Mouse (Mus musculus) thymus, adult 18-20 months (tissue): ENCODE data around the gene Phf21a.
"Not testable (repeated sequence)": the region's sequence is repeated elsewhere in the genome, so short reads cannot be mapped to it uniquely, and the experiment has no call there.

Source experiments
- DNase-seq, 2 experiments: peaks; one replicate each; pipeline ENCODE4 v3.0.0; 2022; ENCODE audit warnings: mixed read lengths in 2 of 2

Phf21a gene

DNA sequence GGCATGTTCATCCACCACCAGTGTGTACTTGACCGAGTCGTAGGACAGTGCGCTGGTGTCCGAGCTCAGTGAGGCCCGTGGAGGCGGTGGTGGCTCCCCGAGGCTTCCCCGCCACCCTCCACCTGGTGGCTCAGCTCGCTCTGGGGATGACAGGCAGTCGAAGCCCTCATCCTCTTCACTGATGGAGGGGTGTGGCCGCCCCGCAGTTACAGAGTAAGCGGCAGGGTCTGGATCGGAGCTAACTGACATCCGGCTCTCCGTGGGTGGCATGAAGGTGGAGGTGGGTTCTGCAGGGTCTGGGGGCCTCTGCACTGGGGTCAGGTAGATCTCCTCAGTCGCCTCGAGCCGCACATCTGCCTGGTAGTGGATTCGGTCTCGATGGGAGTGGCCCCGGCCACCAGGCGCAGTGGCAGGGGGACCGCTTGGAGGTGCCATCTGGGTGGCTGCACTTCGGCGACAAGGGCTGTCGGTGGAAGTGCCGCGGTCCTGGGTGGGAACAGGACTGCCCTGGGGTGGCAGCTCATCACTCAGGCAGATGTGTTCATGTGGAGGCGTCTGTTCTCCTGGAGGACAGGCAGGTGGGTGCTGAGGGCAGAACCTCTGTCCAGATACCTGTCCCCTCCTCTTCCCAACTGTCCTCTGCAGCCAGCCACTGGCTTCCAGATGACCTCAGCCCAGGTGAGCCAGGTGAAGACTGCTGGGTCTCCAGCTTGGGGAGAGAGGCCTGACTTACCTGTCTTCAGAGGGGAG is 294.1 kb downstream of the Phf21a start:
- no peak for DNase-seq

DNA sequence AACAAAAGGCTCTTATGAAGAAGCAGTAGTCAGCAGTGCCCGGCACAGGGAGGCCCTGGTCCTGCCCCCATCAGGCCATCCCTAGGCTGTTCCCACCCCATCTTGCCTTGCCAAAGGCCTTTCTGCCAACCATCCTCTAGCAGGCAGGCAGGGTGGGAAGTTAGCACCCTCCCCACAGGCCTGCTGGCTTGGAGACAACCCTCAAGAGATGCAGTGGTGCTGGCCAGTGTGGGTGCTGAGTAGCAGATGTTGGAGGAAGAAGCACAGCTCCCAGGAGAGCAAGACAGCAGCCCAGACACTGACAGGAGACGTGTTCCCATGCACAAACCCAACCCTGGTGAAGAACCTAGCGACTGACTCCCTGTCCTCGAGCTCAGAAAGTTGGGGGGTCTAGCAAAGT is 294.7 kb downstream of the Phf21a start:
- no peak for DNase-seq

DNA sequence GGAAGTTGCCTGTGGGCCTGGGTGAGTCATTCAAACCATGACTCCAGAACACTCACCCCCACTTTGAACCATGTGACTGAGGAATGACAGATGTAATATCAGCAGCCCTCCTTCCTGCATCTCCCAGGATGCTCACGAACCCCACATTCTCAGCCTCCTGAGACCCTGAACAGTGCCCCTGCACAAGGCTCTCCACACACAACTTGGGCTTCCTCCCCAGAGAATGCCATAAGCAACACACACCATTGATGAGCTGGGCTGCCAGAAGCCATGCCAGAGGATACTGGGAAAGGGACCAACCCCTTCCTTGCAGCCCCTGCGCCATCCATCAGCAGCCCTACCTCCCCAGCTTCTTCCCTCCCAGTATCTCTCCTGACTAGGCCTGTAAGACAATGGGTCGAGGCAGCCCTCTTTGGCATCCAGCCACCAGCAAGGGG is 295.2 kb downstream of the Phf21a start:
- DNase-seq: no peak

DNA sequence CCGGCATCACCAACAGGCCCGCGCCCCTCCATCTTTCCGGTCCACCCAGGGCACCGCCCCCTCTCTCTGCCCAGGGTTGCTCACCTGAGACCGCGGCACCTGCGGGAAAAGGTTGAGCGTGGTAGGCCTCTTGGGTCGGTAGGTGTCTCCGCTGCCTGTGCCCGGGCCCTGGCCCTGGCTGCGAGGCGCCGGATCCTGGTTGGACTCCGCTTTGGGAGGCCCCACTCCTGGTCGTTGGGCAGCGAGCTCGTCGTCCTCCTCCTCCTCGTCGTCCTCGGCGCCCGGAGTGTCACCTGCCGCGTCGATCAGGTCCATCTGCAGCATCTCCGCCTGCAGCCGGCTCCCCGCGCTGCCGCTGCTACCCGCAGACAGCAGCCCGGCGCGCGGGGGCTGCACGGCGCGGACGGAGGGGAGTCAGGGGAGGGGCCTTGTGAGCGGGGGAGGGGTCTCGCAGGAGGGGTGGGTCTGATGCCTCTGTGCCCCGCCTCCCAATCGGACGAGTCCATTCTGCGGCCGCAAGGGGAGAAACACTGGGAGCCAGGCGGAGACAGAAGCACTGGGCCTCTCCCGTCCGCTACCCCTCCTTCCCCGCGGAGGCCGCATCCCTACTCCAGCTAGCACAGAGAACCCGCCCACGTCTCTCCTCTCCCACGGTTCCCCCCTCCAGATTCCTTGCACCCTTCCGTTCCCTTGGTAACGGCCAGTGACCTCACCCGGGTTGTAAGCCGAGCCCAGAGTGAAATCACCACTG is 296.1 kb downstream of the Phf21a start:
- peak; percentile 31 to 46 for DNase-seq

DNA sequence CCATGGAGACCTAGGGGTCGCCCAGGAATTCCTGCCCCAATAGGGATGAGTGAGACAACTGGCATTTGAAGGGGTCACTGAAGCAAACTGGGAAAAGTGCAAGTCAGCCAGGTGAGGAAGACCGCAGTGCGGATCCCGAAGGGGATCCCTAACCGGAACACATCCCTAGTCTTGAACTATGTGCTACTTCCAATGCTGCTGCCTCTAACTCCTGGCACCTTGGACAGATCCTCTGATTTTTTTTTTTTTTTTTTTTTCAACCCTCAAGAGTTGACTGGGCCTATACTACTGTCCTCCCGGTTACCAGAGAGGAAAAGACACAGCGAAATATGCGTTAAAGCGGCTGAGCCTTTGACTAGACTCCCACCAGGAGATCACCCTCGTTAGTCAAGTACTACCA is 296.7 kb downstream of the Phf21a start:
- DNase-seq: no peak

DNA sequence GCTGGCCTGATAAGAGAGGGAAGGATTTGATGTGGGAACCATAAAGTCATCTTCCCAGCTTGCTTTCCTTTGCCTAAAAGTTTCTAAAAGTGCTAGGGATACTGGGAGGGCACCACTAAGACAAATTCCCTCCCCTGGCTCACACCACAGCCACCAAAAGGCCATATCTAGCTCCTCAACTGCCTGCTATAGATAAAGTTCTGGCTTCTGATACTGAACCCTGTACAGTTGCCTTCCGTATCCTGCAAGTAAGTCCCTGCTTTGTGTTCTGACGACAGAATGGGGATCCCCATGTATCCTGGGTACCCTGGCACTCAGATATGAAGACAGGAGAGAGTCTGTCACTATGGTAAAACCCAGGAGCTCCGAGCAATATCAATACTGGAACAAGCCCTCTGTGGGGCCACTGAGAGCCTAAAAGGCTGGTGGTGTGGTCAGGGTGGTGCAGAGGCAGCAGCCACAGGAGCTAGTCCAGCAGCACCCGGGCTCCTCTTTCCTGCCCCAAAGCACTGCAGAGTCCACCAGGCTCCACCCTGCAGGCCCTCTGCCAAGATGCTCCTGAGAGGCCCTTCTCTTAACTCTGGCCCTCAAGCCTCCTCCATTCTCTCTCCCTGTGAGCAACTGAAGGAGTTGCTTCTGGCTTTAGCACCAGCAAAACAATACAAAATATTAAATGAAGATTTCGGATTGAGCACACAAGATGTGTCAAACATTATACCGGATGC is 297.5 kb downstream of the Phf21a start:
- DNase-seq: no peak

DNA sequence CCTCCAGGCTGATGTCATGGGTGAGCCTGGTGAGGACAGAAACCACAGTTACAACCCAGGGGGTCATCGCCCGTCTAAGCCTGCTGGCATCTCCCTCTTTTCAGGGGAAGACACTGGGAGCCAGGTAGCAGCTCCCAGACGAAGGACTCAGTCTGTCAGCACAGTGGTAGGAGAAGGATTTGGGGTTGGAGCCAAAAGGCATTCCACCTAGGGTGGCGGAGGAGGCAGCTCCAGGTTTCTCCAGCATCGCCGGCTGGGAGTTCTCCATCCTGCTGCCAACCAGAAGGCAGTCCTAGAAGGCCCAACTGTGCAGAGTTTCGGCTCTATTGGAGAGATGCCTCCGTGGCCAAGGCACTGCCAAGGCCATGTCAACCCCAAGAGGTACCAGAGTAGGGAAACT is 298.2 kb downstream of the Phf21a start:
- no peak for DNase-seq

DNA sequence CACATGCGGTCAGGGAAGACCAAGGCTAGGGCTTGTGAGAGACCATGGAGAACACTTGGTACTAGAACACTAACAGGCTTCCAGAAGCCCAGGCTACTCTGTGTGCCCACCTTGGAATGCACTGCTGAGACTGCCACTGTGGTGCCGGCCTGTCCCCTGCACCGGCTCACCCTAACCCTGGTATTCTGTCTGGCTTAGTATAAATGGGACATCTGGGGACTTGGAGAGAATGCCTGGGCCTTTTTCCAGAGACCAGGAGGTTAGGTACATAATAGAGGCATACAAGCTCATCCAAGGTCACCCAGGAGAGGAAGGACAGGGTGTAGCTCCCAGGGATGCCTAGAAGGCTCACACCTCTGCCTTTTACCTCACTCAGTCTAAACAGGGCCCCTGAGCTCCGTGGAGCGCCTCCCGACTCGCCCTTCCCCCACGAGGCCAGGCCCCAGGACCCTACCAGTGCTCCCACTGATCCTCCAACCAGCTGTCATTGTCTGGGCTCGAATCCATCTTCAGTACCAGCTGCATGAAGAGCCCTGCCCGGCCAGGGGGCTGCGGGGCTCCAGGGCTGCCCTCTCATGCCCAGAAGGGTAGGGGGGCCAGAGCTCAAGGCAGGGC is 298.9 kb downstream of the Phf21a start:
- DNase-seq: no peak

DNA sequence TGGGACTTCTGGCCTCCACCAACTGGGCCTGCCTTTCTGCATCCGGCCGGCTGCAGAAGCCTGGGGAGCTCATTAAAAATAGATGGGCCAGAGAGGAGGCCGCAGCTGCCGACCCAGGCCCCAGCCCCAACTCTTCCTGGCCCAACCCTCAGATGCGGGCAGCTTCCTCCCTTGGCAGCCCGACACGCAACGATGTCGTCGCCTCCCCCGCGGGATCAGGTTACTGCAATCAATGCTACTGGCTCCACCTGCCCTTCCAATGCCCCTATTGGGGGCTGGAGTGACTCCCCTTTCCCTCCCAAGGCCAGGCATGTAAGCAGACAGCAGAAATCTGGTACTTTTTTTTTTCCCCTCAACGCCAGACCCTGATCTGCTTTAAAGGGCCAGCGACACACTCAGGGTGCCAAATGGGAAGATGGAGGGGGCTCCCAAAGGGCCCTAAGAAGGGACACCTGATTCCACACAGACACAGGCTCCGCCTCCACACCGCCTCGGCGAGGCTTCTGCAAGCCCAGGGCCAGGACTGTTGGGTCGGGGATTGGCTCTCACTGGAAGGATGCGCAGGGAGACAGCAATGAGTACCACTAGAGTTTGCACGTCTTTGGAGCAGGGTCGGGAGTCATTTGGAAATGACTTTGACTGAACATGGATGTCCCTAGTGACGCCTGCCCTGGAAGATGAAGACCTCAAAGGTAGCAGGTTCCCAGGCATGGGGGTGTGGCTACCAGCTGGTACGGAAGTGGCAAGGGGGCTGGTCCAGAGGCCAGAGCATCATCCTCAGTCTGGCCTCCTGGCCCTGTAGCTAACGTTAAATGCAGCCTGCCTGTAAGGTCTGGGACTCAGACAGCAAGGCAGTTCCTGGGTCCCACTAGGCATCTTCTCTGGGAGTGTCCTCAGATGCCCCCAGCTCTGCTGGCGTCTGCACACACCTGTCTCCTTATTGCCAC is 299.7 kb downstream of the Phf21a start:
- DNase-seq: no peak

DNA sequence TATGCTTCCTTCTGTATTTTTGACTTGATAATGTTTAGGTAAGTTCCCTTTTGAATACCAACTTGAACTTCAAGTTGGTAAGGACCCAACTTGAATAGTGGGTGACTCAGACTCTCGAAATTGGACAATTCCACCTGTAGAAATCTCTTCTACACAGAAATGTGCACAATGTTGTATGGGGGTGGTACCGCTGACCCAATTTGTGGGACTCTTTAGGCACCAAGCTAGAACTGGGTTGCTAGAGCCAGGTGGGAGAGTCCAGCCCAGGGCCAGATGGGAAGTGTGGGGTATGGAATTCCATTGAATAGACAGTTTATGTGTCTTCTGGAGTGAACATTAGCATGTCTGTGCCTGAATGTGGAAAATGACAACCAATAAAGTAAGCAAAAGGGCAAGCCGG is 302.6 kb downstream of the Phf21a start:
- no peak for DNase-seq

DNA sequence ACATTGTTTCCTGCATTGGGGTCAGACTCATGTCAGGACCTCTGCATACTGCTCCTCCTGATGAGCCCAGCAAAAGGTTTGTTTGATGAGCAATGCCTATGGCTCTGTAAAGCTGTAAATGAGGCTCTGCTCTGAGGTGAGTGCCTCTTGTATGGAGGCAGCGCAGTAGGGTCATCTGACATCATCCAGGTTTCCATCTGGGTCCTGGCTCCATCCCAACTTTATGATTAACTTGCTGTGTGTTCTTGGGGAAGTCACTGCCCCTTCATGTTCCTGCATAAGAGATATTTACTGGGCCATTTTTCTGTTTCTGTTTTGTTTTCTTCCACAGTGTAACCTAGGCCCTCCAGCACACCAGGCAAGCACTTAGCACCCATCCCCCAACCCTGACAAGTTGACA is 304.5 kb downstream of the Phf21a start:
- no peak for DNase-seq

DNA sequence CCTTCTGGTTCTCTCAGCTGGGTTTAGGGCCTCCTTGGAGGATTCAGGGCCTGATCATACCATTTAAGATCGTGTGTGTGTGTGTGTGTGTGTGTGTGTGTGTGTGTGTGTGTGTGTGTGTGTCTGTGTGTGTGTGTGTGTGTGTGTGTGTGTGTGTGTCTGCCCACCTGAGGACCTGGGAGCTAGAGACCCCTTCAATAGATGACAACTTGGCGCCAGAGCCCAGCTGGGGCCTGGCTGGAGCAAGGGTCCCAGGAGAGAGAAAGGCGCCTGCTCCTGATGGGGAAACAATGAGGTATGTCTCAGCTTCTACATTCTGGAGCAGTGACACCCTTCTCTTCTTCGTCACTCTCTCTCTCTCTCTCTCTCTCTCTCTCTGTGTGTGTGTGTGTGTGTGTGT is 307.0 kb downstream of the Phf21a start:
- not testable (repeated sequence) for DNase-seq

DNA sequence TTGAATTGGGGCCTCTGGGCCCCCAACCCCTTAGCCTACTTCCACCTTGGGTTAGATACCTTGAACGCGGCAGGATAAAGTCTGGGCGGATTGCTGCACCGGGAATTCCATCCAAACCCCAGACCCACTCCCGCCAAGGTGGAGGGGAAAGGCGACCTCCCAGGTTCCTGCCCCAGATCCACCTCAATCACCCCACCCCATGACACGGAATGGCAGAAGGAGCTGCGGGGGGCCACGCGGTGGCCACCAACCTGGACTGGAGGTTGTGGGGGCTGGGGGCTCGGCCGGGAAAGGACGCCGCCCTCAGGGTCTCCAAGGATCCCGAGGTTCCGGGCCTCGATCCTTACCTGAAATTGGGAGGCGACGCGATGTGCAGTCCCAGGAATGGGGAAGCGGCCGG is 307.8 kb downstream of the Phf21a start:
- DNase-seq: no peak

DNA sequence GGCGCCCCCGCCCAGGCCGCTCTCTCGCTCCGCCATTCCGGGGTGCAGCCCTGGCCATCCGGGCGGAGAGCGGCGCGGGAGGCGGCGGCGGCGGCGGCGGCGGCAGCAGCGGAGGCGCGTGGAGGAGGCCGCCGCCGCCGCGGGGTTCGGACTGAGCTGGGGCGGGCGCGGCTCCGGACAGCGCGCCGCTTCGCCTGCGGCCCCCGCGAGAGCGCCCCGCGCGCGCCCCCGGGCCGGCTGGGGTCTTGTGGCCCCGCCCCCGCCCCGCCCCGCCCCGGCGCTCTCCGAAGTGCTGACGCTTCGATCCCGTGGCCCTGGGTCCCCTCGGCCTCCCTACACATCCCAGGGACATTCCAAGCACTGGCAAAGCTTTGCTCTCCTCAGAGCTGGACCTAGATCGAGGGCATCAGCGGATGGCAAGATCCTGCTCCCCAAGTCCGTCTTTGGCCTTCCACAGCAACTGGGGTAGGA is 308.2 kb downstream of the Phf21a start, which contains the start of gene Mapk8ip1:
Mapk8ip1 (minus strand) TSS at position 173 of the 471 bp plus-strand sequence.
- DNase-seq: no peak

DNA sequence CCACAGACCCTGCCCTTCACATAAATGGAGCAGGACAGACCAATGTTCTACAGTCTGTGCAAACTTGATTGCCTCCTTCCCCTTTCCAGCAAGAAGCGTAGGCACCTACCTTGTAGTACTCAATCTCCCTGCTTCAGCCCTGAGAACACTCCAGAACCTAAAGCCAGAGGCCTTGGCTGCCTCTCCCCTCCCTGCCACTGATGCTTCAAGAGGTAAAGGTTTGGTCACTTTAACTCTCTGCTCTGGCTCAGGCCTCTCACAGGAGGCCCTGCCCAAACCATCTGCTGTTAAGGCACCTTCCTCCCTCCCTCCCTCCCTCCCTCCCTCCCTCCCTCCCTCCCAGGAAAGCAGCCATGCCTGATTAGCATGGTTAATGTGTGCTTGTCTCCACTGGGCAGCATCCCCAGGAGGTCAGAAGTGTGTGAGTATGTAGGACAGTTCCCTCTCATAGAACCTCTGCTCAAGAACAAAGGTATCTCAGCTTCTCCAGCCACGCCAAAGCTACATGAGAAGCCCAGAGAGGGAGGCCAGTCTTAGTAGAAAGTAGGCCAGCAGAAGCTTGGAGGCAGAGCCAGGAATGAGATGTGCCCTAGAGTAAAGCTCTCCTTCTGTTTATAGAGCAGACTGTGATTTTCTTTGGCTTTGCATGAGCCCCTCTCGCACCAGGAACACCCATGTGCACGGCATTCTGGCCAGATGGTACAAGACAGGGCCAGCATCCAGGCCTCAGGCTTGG is 309.8 kb downstream of the Phf21a start:
- DNase-seq: no peak

DNA sequence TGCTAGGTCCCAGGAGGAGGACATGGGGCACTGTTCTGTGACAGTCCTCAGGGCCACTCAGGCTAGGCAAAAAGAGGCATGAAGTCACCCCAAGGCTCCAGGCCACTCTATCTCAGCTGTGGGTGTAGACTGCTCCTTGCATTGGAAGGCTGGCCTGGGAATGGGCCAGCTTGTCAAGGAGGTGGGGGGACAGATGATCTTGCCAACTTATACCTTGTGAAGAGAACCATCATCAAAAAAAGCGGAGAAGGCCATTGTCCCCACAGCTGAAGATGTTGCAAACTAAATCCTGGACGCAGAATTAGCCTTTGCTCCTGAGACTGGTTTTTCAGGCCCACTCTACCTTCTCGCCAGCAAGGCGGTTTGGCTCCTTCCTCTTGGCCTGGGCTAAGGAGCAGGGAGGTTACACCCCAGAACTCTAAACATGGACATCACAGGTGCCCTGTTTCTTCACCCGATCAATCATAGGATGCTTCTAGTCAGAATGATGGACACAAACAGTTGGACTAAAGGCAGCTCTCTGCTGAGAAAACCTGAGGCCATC is 310.9 kb downstream of the Phf21a start:
- no peak for DNase-seq

DNA sequence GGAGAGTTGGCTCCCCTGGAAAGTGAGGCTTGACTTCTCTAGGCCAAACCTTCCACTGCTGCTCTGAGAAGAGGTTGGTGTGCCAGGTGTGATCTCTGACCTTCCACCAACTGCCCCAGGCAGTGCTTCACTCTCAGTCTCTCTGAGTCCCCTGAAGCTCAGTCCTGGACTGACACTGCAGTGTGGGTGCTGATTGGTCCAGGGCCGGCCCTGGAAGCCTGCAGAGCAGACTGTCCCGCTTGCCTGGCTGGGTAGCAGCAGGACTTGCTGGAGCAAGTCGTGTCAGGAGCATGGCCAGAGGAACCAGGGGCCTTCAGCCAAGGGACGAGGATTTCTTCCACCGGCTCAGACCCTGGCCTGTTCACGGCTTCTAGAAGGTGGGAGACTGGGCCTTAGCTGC is 311.8 kb downstream of the Phf21a start:
- DNase-seq: no peak

DNA sequence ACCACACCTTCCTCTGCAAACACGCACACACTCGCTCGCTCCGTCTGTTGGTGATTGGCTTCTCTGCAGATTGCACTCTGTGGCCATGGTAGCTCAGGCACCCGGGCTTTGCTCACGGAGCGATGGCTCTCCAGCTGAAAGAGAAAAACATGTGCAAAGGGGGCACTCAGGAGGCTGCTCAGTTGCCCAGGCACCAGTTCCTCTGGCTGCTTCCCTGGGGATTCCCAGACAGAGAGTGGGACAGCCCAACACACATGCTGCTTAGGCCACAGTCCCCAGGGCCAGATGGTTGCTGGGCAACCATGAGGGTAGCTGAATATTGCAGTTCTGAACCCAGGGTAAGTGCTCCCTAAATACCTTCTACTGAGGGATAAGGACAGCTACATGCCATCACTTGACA is 312.8 kb downstream of the Phf21a start:
- no peak for DNase-seq

DNA sequence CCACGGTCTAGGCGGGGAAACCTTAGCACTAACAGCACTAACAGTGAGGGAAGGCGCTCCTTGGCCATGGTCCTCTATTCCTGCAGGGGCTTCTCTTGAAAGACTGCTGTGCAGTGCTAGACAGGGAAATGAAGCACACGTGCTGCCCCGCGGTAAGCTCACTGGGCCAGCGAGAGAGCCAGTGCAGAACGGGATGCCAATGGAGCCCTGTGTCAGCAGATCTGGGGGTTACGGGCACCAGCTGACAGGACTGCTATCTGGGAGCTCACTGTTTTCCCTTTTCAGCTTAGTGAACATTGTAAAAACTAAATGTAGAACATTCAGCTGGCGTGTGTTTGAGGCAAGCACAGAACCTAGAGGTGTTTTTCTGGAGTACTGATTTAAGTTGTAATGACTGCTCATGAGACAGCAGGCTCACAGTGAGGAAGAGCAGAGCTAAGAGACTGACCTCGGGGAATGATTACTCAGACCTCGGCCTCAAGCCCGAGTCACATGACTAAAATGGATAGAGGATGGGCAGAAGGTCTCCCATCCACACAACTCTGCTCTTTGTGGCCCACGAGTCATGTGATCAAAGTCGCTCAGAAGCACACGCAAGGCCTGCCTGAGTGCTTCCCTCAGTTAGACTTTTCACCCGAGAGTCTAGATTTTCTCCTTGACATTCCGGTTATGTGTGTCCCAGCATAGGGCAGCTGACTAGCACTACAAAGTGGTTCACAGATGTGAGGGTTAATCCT is 315.6 kb downstream of the Phf21a start:
- DNase-seq: no peak

DNA sequence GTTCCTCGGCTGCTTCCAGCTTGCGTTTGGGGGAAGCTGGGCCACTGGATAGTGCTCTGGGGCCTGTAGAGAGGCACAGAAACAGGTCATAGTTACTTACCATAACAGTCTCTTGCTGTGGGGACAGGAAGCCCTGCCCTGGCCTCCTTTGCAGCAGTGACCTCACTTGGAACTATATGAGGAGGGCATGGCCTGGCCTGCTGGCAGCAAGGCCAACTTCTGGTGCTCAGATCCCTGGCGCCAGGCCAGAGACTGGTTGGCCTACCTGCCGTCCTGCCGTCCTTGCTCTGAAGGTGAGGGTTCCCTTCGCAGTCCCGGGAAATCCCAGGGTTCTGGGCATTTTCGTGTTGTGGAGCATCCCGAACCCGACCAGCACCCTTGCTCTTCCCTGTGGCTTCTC is 318.8 kb downstream of the Phf21a start:
- DNase-seq: no peak
